Mouse (Mus musculus) G1E (cell line): ENCODE measurements around the gene Ftl1.

Experiments
- CTCF ChIP-seq: IDR thresholded peaks from 2 replicates; pipeline ENCODE4 v1.5.1; 2012; ENCODE audit warnings: low read depth, low read length, inconsistent platforms, mixed read lengths
- TAL1 ChIP-seq: conservative IDR thresholded peaks from 2 replicates; pipeline ENCODE4 v1.6.1; 2012; ENCODE audit warnings: low read depth, low read length, inconsistent platforms, mixed read lengths

DNA sequence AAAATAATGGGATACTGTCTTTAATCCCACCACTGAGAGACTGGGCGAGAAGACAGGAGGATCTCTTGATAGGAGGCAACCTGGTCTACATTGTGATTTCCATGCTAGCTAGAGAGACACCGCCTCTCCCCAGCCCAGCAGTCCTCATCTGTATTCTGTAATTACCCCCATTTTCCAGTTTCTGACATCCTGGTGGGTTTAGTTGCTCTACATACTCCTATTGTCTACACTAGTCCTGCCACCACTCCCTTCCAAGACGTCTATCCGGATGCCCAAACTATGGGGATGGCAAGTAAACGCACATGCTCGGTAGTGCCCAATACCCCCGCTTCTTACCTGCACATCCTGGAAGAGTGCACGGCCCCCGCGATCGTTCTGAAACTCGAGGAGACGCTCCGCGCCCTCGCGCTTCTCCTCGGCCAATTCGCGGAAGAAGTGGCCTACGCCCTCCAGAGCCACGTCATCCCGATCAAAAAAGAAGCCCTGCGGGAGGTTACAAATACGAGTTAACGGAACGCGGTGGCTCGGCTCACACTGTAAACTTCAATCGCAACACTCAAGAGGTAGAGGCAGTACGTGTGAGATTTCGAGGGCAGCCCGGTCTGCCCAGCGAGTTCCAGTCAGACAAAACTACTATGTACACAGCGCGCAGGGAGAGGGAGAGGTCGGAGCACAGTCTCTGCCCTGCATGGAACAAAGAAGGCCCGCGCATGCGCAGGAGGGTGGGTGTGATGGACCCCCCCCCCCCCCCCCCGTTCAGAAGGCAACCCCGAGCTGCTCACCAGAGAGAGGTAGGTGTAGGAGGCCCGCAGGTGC, 728 bp downstream of the Ftl1 start:
- TF ChIP-seq CTCF (no peak), TAL1 (no peak)
